Mouse (Mus musculus) lung, adult 18-20 months (tissue): Measurements from ENCODE around the gene Eya4.

Experiments used
- DNase-seq, 2 experiments: peaks; one replicate each; pipeline ENCODE4 v3.0.0; 2022; ENCODE audit warnings: mixed read lengths in 2 of 2

The Eya4 gene

DNA sequence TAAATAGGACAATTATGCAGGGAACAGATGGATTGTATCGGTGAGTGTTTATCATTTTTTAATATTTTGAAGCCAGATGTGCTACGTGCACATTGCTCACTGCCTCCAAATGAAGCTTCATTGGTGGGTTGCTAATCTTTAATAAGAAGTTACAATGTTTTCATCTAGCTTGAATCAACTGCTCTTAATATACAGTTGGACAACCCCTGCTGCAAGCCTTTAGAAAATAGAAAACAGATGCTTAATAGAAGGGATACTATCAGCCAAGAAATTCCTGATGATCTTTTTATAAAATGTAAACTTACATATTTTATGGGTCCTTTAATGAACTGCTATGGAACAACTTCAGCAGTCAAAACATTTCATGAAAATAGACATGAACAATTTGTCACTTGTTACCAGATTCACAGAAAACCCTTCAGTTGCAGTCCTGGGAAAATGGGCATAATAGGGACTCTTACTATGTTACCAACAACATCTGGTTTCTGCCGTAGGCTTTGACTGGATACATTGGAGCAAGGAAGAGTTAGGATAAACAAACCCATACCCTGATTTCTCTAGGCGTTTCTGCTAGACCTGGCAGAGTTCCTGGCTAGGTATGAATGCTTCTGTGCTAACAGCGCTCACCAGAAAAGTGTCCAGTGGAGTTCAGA, 290.4 kb downstream of the Eya4 start:
- no peak for DNase-seq

GRCm38 (mm10) chr10:23053379-23053915, 297.1 kb downstream of the Eya4 start:
- no peak for DNase-seq
